Mouse (Mus musculus): ENCODE measurements around the gene Wdr74.

- TF ChIP-seq CTCF (IDR thresholded peaks at IDR 0.05; ENCODE audit: insufficient read depth, low read depth, low read length) = no peak
- TF ChIP-seq POLR2A (IDR thresholded peaks at IDR 0.05; ENCODE audit: insufficient read depth, low read depth, low read length) = no peak
These were observed 36.0 kb upstream of the Wdr74 start for GRCm38 (mm10) chr19:8699652-8700051.

Measured in olfactory bulb, adult 2 months (tissue).